Mouse (Mus musculus): ENCODE data around the gene Mier3. TPM values are rescaled to one million over a fixed set of nuclear protein-coding genes. Genes with fewer than 3 reads are reported as not detected.

Gene Mier3
- 10.5 and 12.1 TPM in 2 replicates for polyA plus RNA-seq (2015; fragmentation: Nextera tagmentation; extraction: Ambion mirVana)

DNA sequence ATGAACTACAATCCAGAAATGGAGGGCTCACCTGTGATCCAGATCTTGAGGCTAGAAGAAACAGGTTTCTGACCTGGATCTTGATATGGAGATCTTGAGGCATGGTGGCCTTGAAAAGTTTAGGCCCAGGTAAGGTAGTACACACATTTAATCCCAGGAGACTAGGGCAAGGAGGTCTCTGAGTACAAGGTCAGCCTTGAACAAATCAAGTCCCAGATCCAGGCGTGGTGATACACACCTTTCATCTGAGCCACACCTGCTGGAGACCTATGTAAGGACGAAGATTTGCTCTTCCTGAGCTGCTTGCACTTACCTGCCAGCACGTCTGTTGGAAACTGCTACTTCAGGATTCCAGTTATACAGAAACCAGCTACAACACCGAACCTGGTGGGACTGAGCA lies at the start of gene Mier3:
TSS of gene Mier3 (plus strand) at position 301 of the 400 bp plus-strand sequence.

Other genes starting within 250 kb of the Mier3 start
- gene Gpbp1, start 190.9 kb upstream of the Mier3 start, polyA plus RNA-seq (2015; fragmentation: Nextera tagmentation; extraction: Ambion mirVana): 52.8 and 58.8 TPM in 2 replicates
- gene Gm49496, start 131.0 kb upstream of the Mier3 start, polyA plus RNA-seq (2015; fragmentation: Nextera tagmentation; extraction: Ambion mirVana): not detected in 2 replicates
- gene Gm10198, start 88.2 kb upstream of the Mier3 start, polyA plus RNA-seq (2015; fragmentation: Nextera tagmentation; extraction: Ambion mirVana): not detected in 2 replicates
- gene Map3k1, start 128.0 kb downstream of the Mier3 start, polyA plus RNA-seq (2015; fragmentation: Nextera tagmentation; extraction: Ambion mirVana): 9.8 and 9.9 TPM in 2 replicates